Mouse (Mus musculus): ENCODE results near the gene Tmem181a.
A peak's percentile ranks its signal among the peaks of the same experiment; 100 is the strongest.
"Not testable (repeated sequence)": the region's sequence is repeated elsewhere in the genome, so short reads cannot be mapped to it uniquely, and the experiment has no call there.

Gene Tmem181a

GRCm38 (mm10) chr17:6256400-6257069 is at the start of gene Tmem181a:
Gene Tmem181a (plus strand): TSS chr17:6256860.
- not testable (repeated sequence) for DNase-seq (ENCODE audit: low spot score in 2 of 2)

- no peak for DNase-seq (ENCODE audit: low spot score in 2 of 2)
Measured at GRCm38 (mm10) chr17:6211721-6212120, 44.9 kb upstream of the Tmem181a start.

GRCm38 (mm10) chr17:6215640-6216039 is 41.0 kb upstream of the Tmem181a start:
- DNase-seq (ENCODE audit: low spot score in 2 of 2) = no peak

GRCm38 (mm10) chr17:6216514-6216913 is 40.1 kb upstream of the Tmem181a start:
- DNase-seq (ENCODE audit: low spot score in 2 of 2) = no peak

GRCm38 (mm10) chr17:6232633-6233032 is 24.0 kb upstream of the Tmem181a start:
- DNase-seq (ENCODE audit: low spot score in 2 of 2) = not testable (repeated sequence)

GRCm38 (mm10) chr17:6251298-6251697 is 5.4 kb upstream of the Tmem181a start:
- peak in 1 of 2 experiments; percentile 61 for DNase-seq (ENCODE audit: low spot score in 2 of 2)

GRCm38 (mm10) chr17:6257070-6257456 is 403 bp downstream of the Tmem181a start:
- peak in 1 of 2 experiments; percentile 66 for DNase-seq (ENCODE audit: low spot score in 2 of 2)

GRCm38 (mm10) chr17:6269876-6270831 is 13.5 kb downstream of the Tmem181a start:
- not testable (repeated sequence) for DNase-seq (ENCODE audit: low spot score in 2 of 2)

- DNase-seq (ENCODE audit: low spot score in 2 of 2) = not testable (repeated sequence)
Measured at GRCm38 (mm10) chr17:6270840-6271239, 14.2 kb downstream of the Tmem181a start.

GRCm38 (mm10) chr17:6271970-6272369 is 15.3 kb downstream of the Tmem181a start:
- DNase-seq (ENCODE audit: low spot score in 2 of 2) = not testable (repeated sequence)

GRCm38 (mm10) chr17:6274693-6275092 is 18.0 kb downstream of the Tmem181a start:
- DNase-seq (ENCODE audit: low spot score in 2 of 2) = not testable (repeated sequence)

GRCm38 (mm10) chr17:6279205-6279604 is 22.5 kb downstream of the Tmem181a start:
- not testable (repeated sequence) for DNase-seq (ENCODE audit: low spot score in 2 of 2)

GRCm38 (mm10) chr17:6279772-6280171 is 23.1 kb downstream of the Tmem181a start:
- DNase-seq (ENCODE audit: low spot score in 2 of 2) = not testable (repeated sequence)

- not testable (repeated sequence) for DNase-seq (ENCODE audit: low spot score in 2 of 2)
Measured at GRCm38 (mm10) chr17:6280513-6280912, 23.9 kb downstream of the Tmem181a start.

GRCm38 (mm10) chr17:6283137-6283536 is 26.5 kb downstream of the Tmem181a start:
- DNase-seq (ENCODE audit: low spot score in 2 of 2) = not testable (repeated sequence)

- not testable (repeated sequence) for DNase-seq (ENCODE audit: low spot score in 2 of 2)
Measured at GRCm38 (mm10) chr17:6286169-6286568, 29.5 kb downstream of the Tmem181a start.

- DNase-seq (ENCODE audit: low spot score in 2 of 2) = peak in 1 of 2 experiments; percentile 65
Measured at GRCm38 (mm10) chr17:6289045-6289444, 32.4 kb downstream of the Tmem181a start.

- not testable (repeated sequence) for DNase-seq (ENCODE audit: low spot score in 2 of 2)
Measured at GRCm38 (mm10) chr17:6293882-6294281, 37.2 kb downstream of the Tmem181a start.

GRCm38 (mm10) chr17:6297060-6297795 is 40.6 kb downstream of the Tmem181a start:
- DNase-seq (ENCODE audit: low spot score in 2 of 2) = not testable (repeated sequence)

GRCm38 (mm10) chr17:6300190-6300863 is 43.7 kb downstream of the Tmem181a start:
- DNase-seq (ENCODE audit: low spot score in 2 of 2) = not testable (repeated sequence)

GRCm38 (mm10) chr17:6304891-6305290 is 48.2 kb downstream of the Tmem181a start:
- DNase-seq (ENCODE audit: low spot score in 2 of 2) = not testable (repeated sequence)
